Mouse (Mus musculus): ENCODE measurements around the gene Cdk7. TPM values are rescaled to one million over a fixed set of nuclear protein-coding genes. Genes with fewer than 3 reads are reported as not detected.

Cdk7 gene
- total RNA-seq (2021) = 10 to 100 TPM; 11.5 to 13.6 TPM
- long read RNA-seq, experiment 1, transcript Cdk7-201 (12 exons, 1,988 nt) = major isoform, 12 of 12 reads
- long read RNA-seq, experiment 1, partial matches to known transcripts = 0 of 12 reads
- long read RNA-seq, experiment 1, other reads (novel, unspliced or antisense) = 0 of 12 reads
- long read RNA-seq, experiment 2, transcript Cdk7-201 (12 exons, 1,988 nt) = major isoform, 10 of 11 reads
- long read RNA-seq, experiment 2, partial matches to known transcripts = 0 of 11 reads
- long read RNA-seq, experiment 2, other reads (novel, unspliced or antisense) = 1 of 11 reads

- intact Hi-C loops (cut with DNase I) = loop anchor here (5.0 kb wide), 1 partner anchor 69 kb away; no protein-coding TSS in a partner anchor
- Histone ChIP-seq H3K4me3 (peak within 1 kb of the TSS; percentile 90), H3K27ac (peak within 1 kb of the TSS; percentile 94)
- peak; percentile 95 for DNase-seq
- no peak for TF ChIP-seq CTCF (IDR thresholded peaks at IDR 0.05)
These were observed at the start of gene Cdk7 for GRCm38 (mm10) chr13:100730861-100731176. TSS of gene Cdk7 (minus strand) at chr13:100730939.

- no peak for TF ChIP-seq CTCF (IDR thresholded peaks at IDR 0.05)
- DNase-seq = no peak
- no peak overlapping the region for H3K4me3 ChIP-seq
- no peak overlapping the region for H3K27ac ChIP-seq
- intact Hi-C loops (cut with DNase I) = loop anchor here (5.0 kb wide), 1 partner anchor 35 kb away; the partner anchor contains the start of gene Mrps36
These were observed 46.8 kb upstream of the Cdk7 start for GRCm38 (mm10) chr13:100777491-100777890.

GRCm38 (mm10) chr13:100776710-100777109 lies 46.0 kb upstream of the Cdk7 start:
- no peak for TF ChIP-seq CTCF (IDR thresholded peaks at IDR 0.05)
- H3K4me3 ChIP-seq = no peak overlapping the region
- no peak overlapping the region for H3K27ac ChIP-seq
- DNase-seq = no peak
- intact Hi-C loops (cut with DNase I) = loop anchor here (5.0 kb wide), 1 partner anchor 34 kb away; the partner anchor contains the start of gene Mrps36

GRCm38 (mm10) chr13:100776056-100776419 lies 45.3 kb upstream of the Cdk7 start:
- TF ChIP-seq CTCF (IDR thresholded peaks at IDR 0.05) = no peak
- peak overlapping the region; percentile 85 for H3K4me3 ChIP-seq
- no peak for DNase-seq
- peak overlapping the region; percentile 71 for H3K27ac ChIP-seq
- intact Hi-C loops (cut with DNase I) = loop anchor here (5.0 kb wide), 1 partner anchor 34 kb away; the partner anchor contains the start of gene Mrps36

- intact Hi-C loops (cut with DNase I) = loop anchor here (5.0 kb wide), 1 partner anchor 33 kb away; the partner anchor contains the start of gene Mrps36
- peak within 1 kb of the TSS; percentile 71 for H3K27ac ChIP-seq
These were observed 44.7 kb upstream of the Cdk7 start, which contains the start of gene Cenph for GRCm38 (mm10) chr13:100775252-100776055. TSS of gene Cenph (minus strand) at chr13:100775899.

GRCm38 (mm10) chr13:100774704-100775103 lies 44.0 kb upstream of the Cdk7 start:
- Histone ChIP-seq H3K4me3 (no peak overlapping the region; the same call in 1 of the 2 replicates), H3K27ac (no peak overlapping the region)
- no peak for TF ChIP-seq CTCF (IDR thresholded peaks at IDR 0.05)
- intact Hi-C loops (cut with DNase I) = loop anchor here (5.0 kb wide), 1 partner anchor 32 kb away; the partner anchor contains the start of gene Mrps36
- DNase-seq = no peak

More at GRCm38 (mm10) chr13:100775252-100776055, 44.7 kb upstream of the Cdk7 start, which contains the start of gene Cenph:
- H3K4me3 ChIP-seq = peak within 1 kb of the TSS; percentile 85
- peak; percentile 87 for DNase-seq
- no peak for TF ChIP-seq CTCF (IDR thresholded peaks at IDR 0.05)

- no peak for TF ChIP-seq CTCF (IDR thresholded peaks at IDR 0.05)
- DNase-seq = no peak
- no peak overlapping the region for H3K27ac ChIP-seq
- H3K4me3 ChIP-seq = no peak overlapping the region
- intact Hi-C loops (cut with DNase I) = no loop called here
These were observed 24.6 kb upstream of the Cdk7 start for GRCm38 (mm10) chr13:100755329-100755728.

GRCm38 (mm10) chr13:100754186-100754585 lies 23.4 kb upstream of the Cdk7 start:
- H3K27ac ChIP-seq = no peak overlapping the region
- DNase-seq = no peak
- no peak overlapping the region for H3K4me3 ChIP-seq
- TF ChIP-seq CTCF (IDR thresholded peaks at IDR 0.05) = no peak
- intact Hi-C loops (cut with DNase I) = no loop called here

- intact Hi-C loops (cut with DNase I) = no loop called here
- no peak for DNase-seq
- no peak overlapping the region for H3K27ac ChIP-seq
- H3K4me3 ChIP-seq = no peak overlapping the region
- no peak for TF ChIP-seq CTCF (IDR thresholded peaks at IDR 0.05)
These were observed 22.3 kb upstream of the Cdk7 start for GRCm38 (mm10) chr13:100753011-100753410.

- no peak overlapping the region for H3K4me3 ChIP-seq
- TF ChIP-seq CTCF (IDR thresholded peaks at IDR 0.05) = no peak
- H3K27ac ChIP-seq = no peak overlapping the region
- DNase-seq = no peak
- intact Hi-C loops (cut with DNase I) = no loop called here
These were observed 21.8 kb upstream of the Cdk7 start for GRCm38 (mm10) chr13:100752529-100752928.

- no peak for TF ChIP-seq CTCF (IDR thresholded peaks at IDR 0.05)
- no peak for DNase-seq
- Histone ChIP-seq H3K27ac (no peak overlapping the region), H3K4me3 (no peak overlapping the region)
- intact Hi-C loops (cut with DNase I) = no loop called here
These were observed 20.7 kb upstream of the Cdk7 start for GRCm38 (mm10) chr13:100751402-100751801.

- intact Hi-C loops (cut with DNase I) = no loop called here
- DNase-seq = no peak
- H3K4me3 ChIP-seq = no peak overlapping the region
- no peak overlapping the region for H3K27ac ChIP-seq
- TF ChIP-seq CTCF (IDR thresholded peaks at IDR 0.05) = no peak
These were observed 20.1 kb upstream of the Cdk7 start for GRCm38 (mm10) chr13:100750799-100751198.

- no peak overlapping the region for H3K4me3 ChIP-seq
- H3K27ac ChIP-seq = no peak overlapping the region
- intact Hi-C loops (cut with DNase I) = no loop called here
- no peak for TF ChIP-seq CTCF (IDR thresholded peaks at IDR 0.05)
- DNase-seq = no peak
These were observed 17.9 kb upstream of the Cdk7 start for GRCm38 (mm10) chr13:100748638-100749037.

Data from gastrocnemius, adult 2 months (tissue).